Mouse (Mus musculus) stomach, postnatal 0 days (tissue): ENCODE data around the gene Cemip2.

Source experiments
- CTCF ChIP-seq: IDR thresholded peaks from 2 replicates; pipeline ENCODE4 v1.5.1; 2016; ENCODE audit warnings: antibody characterized with exemption, low read depth, mild to moderate bottlenecking, moderate library complexity
- EP300 ChIP-seq: optimal IDR thresholded peaks from 2 replicates; pipeline ENCODE3; 2016; ENCODE audit warnings: antibody characterized with exemption

GRCm38 (mm10) chr19:21862289-21862990 is 84.3 kb downstream of the Cemip2 start:
- no peak for TF ChIP-seq CTCF
- no peak for TF ChIP-seq EP300
